8 mouse cellular contexts compared by ENCODE assay signal in genomic region chr4:106708408-106708807, GRCm38 (mm10). TPM values are rescaled to one million over a fixed set of nuclear protein-coding genes. Genes with fewer than 3 reads are reported as not detected.
DNase-seq lines count a peak whose midpoint lies in the region; ATAC-seq lines count a peak whose summit lies in the region.

No protein-coding gene starts in this region.

- H3K4me2 ChIP-seq in embryonic facial prominence, embryonic 14.5 days (ENCODE audit: low read depth, low read length) = peak overlapping the region; percentile 40
- H3K4me2 ChIP-seq in heart, embryonic 12.5 days = peak overlapping the region; percentile 58
- H3K4me2 ChIP-seq in liver, embryonic 12.5 days = peak overlapping the region; percentile 37
- peak overlapping the region; percentile 19; the same call in 1 of the 2 replicates for H3K4me2 ChIP-seq in stomach, embryonic 14.5 days (replicated peaks; ENCODE audit: low read depth, low read length)

- H3K9me3 ChIP-seq in embryonic facial prominence, embryonic 14.5 days (ENCODE audit: control insufficient read depth, low read length) = no peaks in the 10 kb centered on the region
- 0 out of 2 replicates have a peak, but pooled peaks cover 5% of the 10 kb centered on the region for H3K9me3 ChIP-seq in heart, embryonic 12.5 days (replicated peaks)
- no peaks in the 10 kb centered on the region for H3K9me3 ChIP-seq in liver, embryonic 12.5 days (replicated peaks)
- no peaks in the 10 kb centered on the region for H3K9me3 ChIP-seq in stomach, embryonic 14.5 days (ENCODE audit: control insufficient read depth, low read depth, low read length)

- H3K4me3 ChIP-seq in embryonic facial prominence, embryonic 14.5 days (ENCODE audit: low read depth, low read length) = 0 out of 2 replicates have a peak overlapping the region, but pooled peaks have one; percentile 2
- no peak overlapping the region for H3K4me3 ChIP-seq in heart, embryonic 12.5 days
- H3K4me3 ChIP-seq in liver, embryonic 12.5 days = no peak overlapping the region
- no peak overlapping the region for H3K4me3 ChIP-seq in stomach, embryonic 14.5 days (ENCODE audit: low read depth, low read length)

- no peaks in the 10 kb centered on the region for H3K27me3 ChIP-seq in embryonic facial prominence, embryonic 14.5 days (replicated peaks; ENCODE audit: control insufficient read depth, insufficient read depth, low read length)
- peaks cover 23% of the 10 kb centered on the region; the same call in 1 of the 2 replicates for H3K27me3 ChIP-seq in heart, embryonic 12.5 days (replicated peaks)
- peaks cover 37% of the 10 kb centered on the region for H3K27me3 ChIP-seq in liver, embryonic 12.5 days (replicated peaks)
- H3K27me3 ChIP-seq in stomach, embryonic 14.5 days (ENCODE audit: control insufficient read depth, insufficient read depth, low read length) = no peaks in the 10 kb centered on the region

- 3% methylated on average over 8 of the region's 8 CpGs for WGBS in embryonic facial prominence, embryonic 14.5 days
- 1% methylated on average over 8 of the region's 8 CpGs for WGBS in heart, embryonic 12.5 days
- WGBS in liver, embryonic 12.5 days (ENCODE audit: insufficient replicate concordance) = under 1% methylated on average over 8 of the region's 8 CpGs
- WGBS in stomach, embryonic 14.5 days = under 1% methylated on average over 8 of the region's 8 CpGs

- H3K36me3 ChIP-seq in embryonic facial prominence, embryonic 14.5 days (ENCODE audit: control insufficient read depth, insufficient read depth, low read length) = no peaks in the 10 kb centered on the region
- H3K36me3 ChIP-seq in heart, embryonic 12.5 days = no peaks in the 10 kb centered on the region
- no peaks in the 10 kb centered on the region for H3K36me3 ChIP-seq in liver, embryonic 12.5 days
- no peaks in the 10 kb centered on the region for H3K36me3 ChIP-seq in stomach, embryonic 14.5 days (ENCODE audit: control insufficient read depth, insufficient read depth, low read length)

- H3K9ac ChIP-seq in embryonic facial prominence, embryonic 14.5 days (ENCODE audit: low read depth, low read length) = no peak overlapping the region
- H3K9ac ChIP-seq in heart, embryonic 12.5 days = peak overlapping the region; percentile 25; the same call in 1 of the 2 replicates
- H3K9ac ChIP-seq in liver, embryonic 12.5 days = no peak overlapping the region
- no peak overlapping the region; the same call in 1 of the 2 replicates for H3K9ac ChIP-seq in stomach, embryonic 14.5 days (replicated peaks; ENCODE audit: low read depth, low read length)

- H3K27ac ChIP-seq in embryonic facial prominence, embryonic 14.5 days (replicated peaks; ENCODE audit: low read depth, low read length) = no peak overlapping the region
- no peak overlapping the region for H3K27ac ChIP-seq in heart, embryonic 12.5 days (ENCODE audit: poor library complexity, severe bottlenecking)
- no peak overlapping the region for H3K27ac ChIP-seq in liver, embryonic 12.5 days
- H3K27ac ChIP-seq in stomach, embryonic 14.5 days (ENCODE audit: low read length) = no peak overlapping the region

- peak; percentile 67; the same call in 1 of the 2 replicates for ATAC-seq in embryonic facial prominence, embryonic 14.5 days (ENCODE audit: low read depth)
- ATAC-seq in heart, embryonic 12.5 days (ENCODE audit: insufficient number of reproducible peaks, low FRiP score) = 0 out of 2 replicates have a peak, but pooled peaks have one; percentile 63
- ATAC-seq in liver, embryonic 12.5 days = peak; percentile 53; the same call in 1 of the 2 replicates
- ATAC-seq in stomach, embryonic 14.5 days (ENCODE audit: insufficient number of reproducible peaks, insufficient read depth, low FRiP score, low read depth) = peak; percentile 44; the same call in 1 of the 2 replicates

- DNase-seq in A20 (ENCODE audit: low read depth, low spot score) = peak; percentile 49
- DNase-seq in adrenal gland, postnatal 4 days (ENCODE audit: low spot score in 2 of 2) = peak; percentile 61 to 67
- peak; percentile 71 for DNase-seq in embryonic facial prominence, embryonic 14.5 days (ENCODE audit: low spot score)
- DNase-seq in kidney, postnatal 14 days = peak; percentile 83
- peak; percentile 86 for DNase-seq in neural tube, embryonic 10.5 days (ENCODE audit: extremely low spot score, low spot score)

- 0 out of 2 replicates have a peak, but pooled peaks cover 5% of the 10 kb centered on the region for H3K4me1 ChIP-seq in embryonic facial prominence, embryonic 14.5 days (ENCODE audit: control insufficient read depth, insufficient read depth, low read length)
- H3K4me1 ChIP-seq in heart, embryonic 12.5 days (replicated peaks) = peaks cover 10% of the 10 kb centered on the region; the same call in 1 of the 2 replicates
- peaks cover 5% of the 10 kb centered on the region for H3K4me1 ChIP-seq in liver, embryonic 12.5 days
- H3K4me1 ChIP-seq in stomach, embryonic 14.5 days (ENCODE audit: control insufficient read depth, insufficient read depth, low read length) = peaks cover 14% of the 10 kb centered on the region; the same call in 1 of the 2 replicates

RNA-seq across cellular contexts. Expression of gene Mroh7, which starts 22.3 kb away (rescaled TPM):
- 1 to 10 TPM; 2.7 to 3.2 TPM for total RNA-seq in adrenal gland, postnatal 4 days (2021)
- 0.24 and 0.84 TPM in 2 replicates for polyA plus RNA-seq in embryonic facial prominence, embryonic 14.5 days (2014; fragmentation: Nextera tagmentation; extraction: Ambion mirVana)
- 0.35 and 0.80 TPM in 2 replicates for polyA plus RNA-seq in heart, embryonic 12.5 days (2016; fragmentation: Nextera tagmentation; extraction: Ambion mirVana)
- 0.10 and 0.15 TPM in 2 replicates for polyA plus RNA-seq in liver, embryonic 12.5 days (2016; fragmentation: Nextera tagmentation; extraction: Ambion mirVana)
- polyA plus RNA-seq in stomach, embryonic 14.5 days (2014; fragmentation: Nextera tagmentation; extraction: Ambion mirVana) = 0.10 TPM in 1 of 2 replicates, not detected in the other

RNA-seq across cellular contexts. Expression of gene Fam151a, which starts 25.3 kb away (rescaled TPM):
- 1 to 10 TPM in 1 of 2 experiments, under 1 TPM in 1; 0.48 to 5.2 TPM for total RNA-seq in adrenal gland, postnatal 4 days (2021)
- polyA plus RNA-seq in embryonic facial prominence, embryonic 14.5 days (2014; fragmentation: Nextera tagmentation; extraction: Ambion mirVana) = 0.17 and 0.49 TPM in 2 replicates
- polyA plus RNA-seq in heart, embryonic 12.5 days (2016; fragmentation: Nextera tagmentation; extraction: Ambion mirVana) = 0.13 TPM in 1 of 2 replicates, not detected in the other
- polyA plus RNA-seq in liver, embryonic 12.5 days (2016; fragmentation: Nextera tagmentation; extraction: Ambion mirVana) = not detected in 2 replicates
- polyA plus RNA-seq in stomach, embryonic 14.5 days (2014; fragmentation: Nextera tagmentation; extraction: Ambion mirVana) = 4.3 and 4.9 TPM in 2 replicates

RNA-seq across cellular contexts. Expression of gene Ttc4, which starts 29.7 kb away (rescaled TPM):
- total RNA-seq in adrenal gland, postnatal 4 days (2021) = 10 to 100 TPM; 36.2 to 38.3 TPM
- 71.2 and 80.9 TPM in 2 replicates for polyA plus RNA-seq in embryonic facial prominence, embryonic 14.5 days (2014; fragmentation: Nextera tagmentation; extraction: Ambion mirVana)
- 55.6 and 57.7 TPM in 2 replicates for polyA plus RNA-seq in heart, embryonic 12.5 days (2016; fragmentation: Nextera tagmentation; extraction: Ambion mirVana)
- 45.2 and 48.6 TPM in 2 replicates for polyA plus RNA-seq in liver, embryonic 12.5 days (2016; fragmentation: Nextera tagmentation; extraction: Ambion mirVana)
- polyA plus RNA-seq in stomach, embryonic 14.5 days (2014; fragmentation: Nextera tagmentation; extraction: Ambion mirVana) = 79.5 and 80.4 TPM in 2 replicates

RNA-seq across cellular contexts. Expression of gene Pars2, which starts 57.5 kb away (rescaled TPM):
- total RNA-seq in adrenal gland, postnatal 4 days (2021) = 10 to 100 TPM in 1 of 2 experiments, 1 to 10 TPM in 1; 9.2 to 13.3 TPM
- polyA plus RNA-seq in embryonic facial prominence, embryonic 14.5 days (2014; fragmentation: Nextera tagmentation; extraction: Ambion mirVana) = 12.2 and 12.4 TPM in 2 replicates
- polyA plus RNA-seq in heart, embryonic 12.5 days (2016; fragmentation: Nextera tagmentation; extraction: Ambion mirVana) = 12.3 and 13.6 TPM in 2 replicates
- polyA plus RNA-seq in liver, embryonic 12.5 days (2016; fragmentation: Nextera tagmentation; extraction: Ambion mirVana) = 6.9 and 7.5 TPM in 2 replicates
- 14.5 and 15.1 TPM in 2 replicates for polyA plus RNA-seq in stomach, embryonic 14.5 days (2014; fragmentation: Nextera tagmentation; extraction: Ambion mirVana)
